Mouse (Mus musculus) NIH3T3 (cell line): ENCODE measurements around the gene Mri1.

ENCODE experiments used
- DNase-seq: peaks from one replicate; pipeline ENCODE4 v3.0.0-alpha.2; 2012; ENCODE audit warnings: low read depth

The Mri1 gene

DNA sequence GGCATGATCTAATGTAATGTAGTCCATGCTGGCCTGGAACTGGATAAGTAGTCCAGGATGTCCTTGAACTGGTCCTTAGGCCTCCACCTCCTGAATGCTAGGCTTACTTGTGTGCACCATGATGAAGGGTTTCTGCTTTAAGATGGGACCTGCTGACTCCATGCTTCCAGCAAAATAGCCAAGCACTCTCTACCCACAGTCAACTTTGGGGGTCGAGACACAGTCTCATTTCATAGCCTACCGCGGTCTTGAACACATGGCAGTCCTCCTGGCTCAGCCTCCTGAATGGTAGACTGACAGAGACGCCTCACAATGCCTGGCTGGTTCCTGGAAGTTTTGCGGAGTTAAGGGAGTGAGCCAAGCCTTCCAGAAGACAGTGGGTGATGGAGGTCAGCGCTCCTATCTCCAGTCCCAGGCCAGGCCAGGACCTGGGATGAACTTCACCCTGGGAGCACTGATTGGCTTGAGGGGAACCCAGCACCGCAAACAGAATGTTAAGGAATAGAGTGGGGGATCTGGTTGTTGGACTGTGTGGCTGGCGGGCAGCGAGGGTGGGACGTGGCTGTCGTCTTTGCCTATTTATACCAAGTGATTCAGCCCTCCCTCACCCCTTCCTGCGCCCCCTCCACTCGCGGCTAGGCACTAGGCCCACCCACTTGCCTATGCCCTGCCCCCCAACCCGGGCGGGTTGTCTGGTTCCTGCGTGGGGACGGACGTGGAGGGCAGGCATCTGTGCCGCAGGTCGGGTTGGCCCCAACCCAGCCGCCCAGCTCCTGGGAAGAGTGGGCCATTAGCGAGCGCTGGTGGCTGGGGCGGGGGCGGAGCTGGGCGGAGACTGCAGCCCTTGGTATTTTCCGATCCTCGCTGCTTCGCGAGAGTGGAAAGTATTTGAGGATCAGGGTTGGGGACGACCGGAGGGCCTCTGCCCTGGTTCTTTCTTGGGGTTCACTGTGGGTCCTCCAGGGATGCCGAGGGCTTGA, 53.9 kb downstream of the Mri1 start:
- peak; percentile 85 for DNase-seq

DNA sequence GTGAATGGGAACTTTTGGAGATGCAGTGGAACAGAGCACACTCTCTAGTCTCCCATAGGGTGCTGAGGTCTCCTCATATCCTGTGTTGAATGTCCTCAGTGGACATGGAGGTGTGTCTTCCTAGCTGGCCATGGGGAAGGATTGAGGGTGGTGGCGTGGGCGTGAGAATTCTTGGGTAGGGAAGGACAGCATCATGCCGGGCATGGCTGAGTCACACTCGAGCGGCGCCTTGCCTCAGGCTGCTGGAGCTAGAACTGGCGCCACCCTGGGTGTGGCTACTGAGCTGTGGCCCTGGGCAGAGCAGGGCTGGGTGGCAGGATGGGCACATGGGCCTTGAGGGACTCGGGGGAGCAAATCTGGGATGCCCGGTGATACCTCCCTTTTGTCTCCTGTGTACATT, 54.7 kb downstream of the Mri1 start:
- DNase-seq, result peak; percentile 87

DNA sequence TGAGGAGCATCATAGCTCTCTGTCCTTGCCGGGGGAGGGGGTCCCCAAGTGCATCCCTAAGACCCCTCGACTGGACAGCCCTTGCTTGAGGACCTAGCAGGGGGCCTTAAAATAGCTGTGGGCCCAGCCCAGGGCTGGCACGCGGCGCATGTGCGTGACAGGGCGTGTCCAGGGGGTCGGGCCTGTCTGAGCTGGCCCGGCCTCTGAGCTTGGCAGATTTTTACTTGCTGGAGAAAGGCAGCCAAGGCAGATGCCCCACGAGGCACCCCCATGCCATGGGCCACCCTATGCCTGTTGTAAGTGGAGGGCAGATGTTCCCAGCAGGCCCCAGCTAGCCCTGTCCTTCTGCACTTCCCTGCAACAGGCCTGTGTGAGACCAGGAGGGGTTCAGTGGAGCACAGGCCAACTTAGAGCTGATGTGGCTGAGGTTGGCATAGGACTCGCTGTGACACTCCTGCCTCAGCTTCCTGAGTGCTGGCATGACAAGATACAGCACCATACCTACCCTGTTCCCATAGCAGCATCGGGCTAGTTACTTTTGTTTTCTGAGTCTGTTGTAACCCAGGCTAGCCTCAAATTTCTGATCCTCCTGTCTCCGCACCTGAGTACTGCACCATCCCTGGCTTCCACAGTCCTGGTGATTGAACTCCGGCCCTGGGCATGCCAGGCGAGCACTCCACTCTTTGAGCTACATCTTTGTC, 55.4 kb downstream of the Mri1 start:
- DNase-seq, result peak; percentile 88

DNA sequence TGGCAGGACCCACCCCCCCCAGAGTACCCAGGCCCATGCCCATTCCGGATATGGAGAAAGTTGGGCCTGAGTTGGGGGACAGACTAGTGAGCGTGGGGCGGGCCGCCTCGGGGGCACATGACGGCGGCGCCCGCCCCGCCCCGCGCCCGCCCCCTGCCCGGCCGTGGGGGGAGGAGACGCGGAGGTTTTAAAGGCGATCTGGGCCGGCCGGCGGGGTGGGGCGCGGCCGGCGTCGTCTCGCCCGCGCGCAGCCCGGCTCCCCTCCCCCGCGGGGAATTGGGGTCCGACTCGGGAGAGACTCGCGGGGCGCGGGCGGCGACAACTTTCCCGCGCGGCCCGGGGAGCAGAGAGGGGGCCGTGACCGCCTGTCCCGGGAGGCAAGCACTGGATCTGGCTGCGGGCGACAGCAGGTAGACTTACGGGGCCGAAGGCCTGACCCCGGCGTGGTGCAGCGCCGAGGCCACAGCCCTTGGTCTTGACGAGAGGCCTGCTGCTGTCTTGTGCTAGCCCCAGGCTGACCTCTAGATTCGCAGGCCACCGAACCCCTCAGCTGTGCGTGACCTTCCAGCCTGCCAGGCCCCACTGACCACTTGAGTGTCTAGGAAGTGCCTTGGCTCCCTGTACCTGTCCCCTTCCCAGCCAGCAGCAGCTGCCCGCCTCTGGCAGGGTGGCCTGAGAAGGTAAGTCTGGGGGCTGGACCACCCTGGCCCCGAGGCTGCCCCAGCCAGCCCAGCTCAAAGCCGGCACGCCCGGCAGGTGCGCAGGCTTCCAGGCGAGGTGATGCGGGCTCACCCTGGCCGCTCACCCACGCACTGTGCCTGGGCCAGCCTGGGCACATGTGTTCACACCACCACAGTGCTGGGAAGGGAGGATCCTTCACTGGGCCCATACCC, 56.2 kb downstream of the Mri1 start:
- peak; percentile 93 for DNase-seq

DNA sequence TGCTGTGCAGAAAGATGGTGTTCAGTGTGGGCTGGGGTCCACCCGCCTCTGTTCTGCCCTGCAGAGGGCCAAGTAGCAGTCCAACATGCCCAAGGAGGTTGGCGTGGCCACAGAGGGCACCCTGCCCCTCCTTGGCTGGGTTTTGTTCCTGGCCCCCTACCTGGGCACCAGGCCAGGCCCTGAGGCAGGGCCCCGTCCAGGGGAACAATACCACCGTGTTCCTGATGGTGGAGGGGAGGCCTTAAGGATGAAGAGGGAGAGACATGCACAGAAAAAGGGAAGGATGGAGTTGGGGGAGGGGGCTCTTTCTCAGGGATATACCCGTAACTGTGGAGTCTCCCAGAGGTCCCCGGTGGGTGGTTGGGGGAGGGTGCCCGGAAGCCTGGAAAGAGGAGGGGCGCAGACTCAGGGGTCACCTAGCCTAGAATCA, 57.0 kb downstream of the Mri1 start:
- peak; percentile 46 for DNase-seq
